8 mouse cellular contexts compared by ENCODE assay signal in genomic region chr13:85188903-85189643, GRCm38 (mm10). TPM values are rescaled to one million over a fixed set of nuclear protein-coding genes. Genes with fewer than 3 reads are reported as not detected.
DNase-seq lines count a peak whose midpoint lies in the region; ATAC-seq lines count a peak whose summit lies in the region.

Ccnh (plus strand) TSS chr13:85189408.

- WGBS in hindbrain, embryonic 11.5 days: 2% methylated on average over 43 of the region's 44 CpGs

- H3K27ac ChIP-seq in hindbrain, embryonic 11.5 days (ENCODE audit: low read depth, low read length): peak within 1 kb of the TSS; percentile 74

- H3K4me3 ChIP-seq in hindbrain, embryonic 11.5 days (ENCODE audit: low read depth, low read length): peak within 1 kb of the TSS; percentile 85

- peak; percentile 97 for ATAC-seq in hindbrain, embryonic 11.5 days (ENCODE audit: low FRiP score)

- no peaks in the 10 kb centered on the region for H3K36me3 ChIP-seq in hindbrain, embryonic 11.5 days (ENCODE audit: control insufficient read depth, insufficient read depth, low read length)

- no peaks in the 10 kb centered on the region for H3K27me3 ChIP-seq in hindbrain, embryonic 11.5 days (ENCODE audit: control insufficient read depth, insufficient read depth, low read length)

- peak within 1 kb of the TSS; percentile 86 for H3K9ac ChIP-seq in hindbrain, embryonic 11.5 days (ENCODE audit: low read depth, low read length)

- no peaks in the 10 kb centered on the region for H3K4me1 ChIP-seq in hindbrain, embryonic 11.5 days (replicated peaks; ENCODE audit: control insufficient read depth, insufficient read depth, low read length)

- H3K9me3 ChIP-seq in hindbrain, embryonic 11.5 days (ENCODE audit: control insufficient read depth, low read length): no peaks in the 10 kb centered on the region

- H3K4me2 ChIP-seq in hindbrain, embryonic 11.5 days (replicated peaks; ENCODE audit: low read depth, low read length): peak within 1 kb of the TSS; percentile 84

- DNase-seq in Muller cell, postnatal 12 days (ENCODE audit: inconsistent ontology term): peak; percentile 95
- DNase-seq in cerebellum, adult 9-11 months: peak; percentile 95
- DNase-seq in frontal cortex, adult 2 months (ENCODE audit: extremely low spot score in 1 of 2, low spot score in 1 of 2): peak; percentile 89 to 94
- peak; percentile 94 for DNase-seq in hindbrain, embryonic 11.5 days (ENCODE audit: low spot score)
- DNase-seq in layer of hippocampus, postnatal 10 days (ENCODE audit: low spot score in 2 of 2): peak; percentile 92 to 95
- peak; percentile 97 for DNase-seq in lung, postnatal 10 days
- peak; percentile 90 for DNase-seq in ovary, postnatal 36 days (ENCODE audit: low spot score)
- DNase-seq in thymus, postnatal 25 days: peak; percentile 90

RNA-seq across cellular contexts. Expression of gene Ccnh, which starts in this region (rescaled TPM):
- polyA plus RNA-seq in frontal cortex, adult 2 months (2012; rRNA removed): 62.2 and 65.5 TPM in 2 replicates
- polyA plus RNA-seq in hindbrain, embryonic 11.5 days (2014; fragmentation: Nextera tagmentation; extraction: Ambion mirVana): 110 and 114 TPM in 2 replicates
- total RNA-seq in layer of hippocampus, postnatal 10 days (2021): 10 to 100 TPM; 63.4 to 67.3 TPM

Comparison
In these comparisons a context has a peak if more than half of its experiments do, and no peak if none do; other contexts are left out.
1. Peak in every context shown above with its lines: DNase-seq, ATAC-seq, H3K4me3 ChIP-seq and H3K27ac ChIP-seq.